Mouse (Mus musculus): ENCODE measurements around the gene Ttc29.

GRCm38 (mm10) chr8:78346131-78346621 lies 133.1 kb downstream of the Ttc29 start:
- TF ChIP-seq POLR2A (IDR thresholded peaks at IDR 0.05; ENCODE audit: insufficient read depth, low read depth, low read length) = no peak
- TF ChIP-seq CTCF (IDR thresholded peaks at IDR 0.05; ENCODE audit: insufficient read depth, low read depth, low read length) = no peak
